13 mouse cellular contexts compared by ENCODE assay signal in genomic region chr3:82249968-82250795, GRCm38 (mm10).
DNase-seq lines count a peak whose midpoint lies in the region; ATAC-seq lines count a peak whose summit lies in the region.
"Had no signal": no experiment of that assay in that cellular context is flagged by ENCODE, and none has a peak within 500 bp of the region (broad histone marks: within the 10 kb centered on the region; RNA-seq: fewer than 3 reads in every experiment).

No protein-coding gene starts in this region.

- H3K9me3 ChIP-seq in hindbrain, embryonic 12.5 days (replicated peaks), result no peaks in the 10 kb centered on the region
- no peaks in the 10 kb centered on the region for H3K9me3 ChIP-seq in hindbrain, embryonic 11.5 days (ENCODE audit: control insufficient read depth, low read length)
- no peaks in the 10 kb centered on the region for H3K9me3 ChIP-seq in lung, embryonic 16.5 days (ENCODE audit: control insufficient read depth, low read length)
- H3K9me3 ChIP-seq in forebrain, embryonic 15.5 days, result no peaks in the 10 kb centered on the region
- no peaks in the 10 kb centered on the region for H3K9me3 ChIP-seq in neural tube, embryonic 15.5 days (replicated peaks)
- H3K9me3 ChIP-seq: limb, embryonic 13.5 days had no signal

- ATAC-seq in hindbrain, embryonic 12.5 days (ENCODE audit: low FRiP score), result 0 out of 2 replicates have a peak, but pooled peaks have one; percentile 38
- no peak for ATAC-seq in hindbrain, embryonic 11.5 days (ENCODE audit: low FRiP score)
- ATAC-seq in lung, embryonic 16.5 days (ENCODE audit: low read depth), result 0 out of 2 replicates have a peak, but pooled peaks have one; percentile 18
- peak; percentile 75 for ATAC-seq in forebrain, embryonic 15.5 days (replicated peaks)
- ATAC-seq in neural tube, embryonic 15.5 days (ENCODE audit: low FRiP score), result peak; percentile 82; the same call in 1 of the 2 replicates
- ATAC-seq: activated CD4-positive, CD25-positive, alpha-beta regulatory T cell, adult 4 months had no signal

- no peak overlapping the region for H3K9ac ChIP-seq in hindbrain, embryonic 12.5 days
- H3K9ac ChIP-seq in hindbrain, embryonic 11.5 days (ENCODE audit: low read depth, low read length), result no peak overlapping the region
- H3K9ac ChIP-seq in lung, embryonic 16.5 days (ENCODE audit: low read length), result no peak overlapping the region
- no peak overlapping the region for H3K9ac ChIP-seq in forebrain, embryonic 15.5 days (replicated peaks)
- no peak overlapping the region; the same call in 1 of the 2 replicates for H3K9ac ChIP-seq in neural tube, embryonic 15.5 days (replicated peaks)
- H3K9ac ChIP-seq: limb, embryonic 13.5 days had no signal

- H3K4me3 ChIP-seq in hindbrain, embryonic 12.5 days, result no peak overlapping the region
- H3K4me3 ChIP-seq in hindbrain, embryonic 11.5 days (ENCODE audit: low read depth, low read length), result no peak overlapping the region
- no peak overlapping the region for H3K4me3 ChIP-seq in lung, embryonic 16.5 days (ENCODE audit: low read length)
- H3K4me3 ChIP-seq in forebrain, embryonic 15.5 days, result no peak overlapping the region
- no peak overlapping the region for H3K4me3 ChIP-seq in neural tube, embryonic 15.5 days (replicated peaks)
- H3K4me3 ChIP-seq: limb, embryonic 13.5 days; myocyte had no signal

- H3K36me3 ChIP-seq in hindbrain, embryonic 12.5 days, result no peaks in the 10 kb centered on the region
- H3K36me3 ChIP-seq in hindbrain, embryonic 11.5 days (ENCODE audit: control insufficient read depth, insufficient read depth, low read length), result no peaks in the 10 kb centered on the region
- no peaks in the 10 kb centered on the region for H3K36me3 ChIP-seq in lung, embryonic 16.5 days (ENCODE audit: control insufficient read depth, insufficient read depth, low read length)
- no peaks in the 10 kb centered on the region for H3K36me3 ChIP-seq in forebrain, embryonic 15.5 days
- H3K36me3 ChIP-seq in neural tube, embryonic 15.5 days, result no peaks in the 10 kb centered on the region
- H3K36me3 ChIP-seq: limb, embryonic 13.5 days had no signal

- 60% methylated on average over 6 of the region's 6 CpGs for WGBS in hindbrain, embryonic 12.5 days
- WGBS in hindbrain, embryonic 11.5 days, result 59% methylated on average over 6 of the region's 6 CpGs
- 29% methylated on average over 6 of the region's 6 CpGs for WGBS in lung, embryonic 16.5 days
- 53% methylated on average over 6 of the region's 6 CpGs for WGBS in forebrain, embryonic 15.5 days
- WGBS in neural tube, embryonic 15.5 days, result 37% methylated on average over 6 of the region's 6 CpGs

- H3K27me3 ChIP-seq in hindbrain, embryonic 12.5 days, result no peaks in the 10 kb centered on the region
- H3K27me3 ChIP-seq in hindbrain, embryonic 11.5 days (ENCODE audit: control insufficient read depth, insufficient read depth, low read length), result no peaks in the 10 kb centered on the region
- H3K27me3 ChIP-seq in lung, embryonic 16.5 days (ENCODE audit: control insufficient read depth, insufficient read depth, low read depth, low read length), result no peaks in the 10 kb centered on the region
- no peaks in the 10 kb centered on the region for H3K27me3 ChIP-seq in forebrain, embryonic 15.5 days
- H3K27me3 ChIP-seq in neural tube, embryonic 15.5 days (replicated peaks), result no peaks in the 10 kb centered on the region
- H3K27me3 ChIP-seq: CH12.LX; limb, embryonic 13.5 days had no signal

- no peak overlapping the region for H3K4me2 ChIP-seq in hindbrain, embryonic 12.5 days (replicated peaks)
- no peak overlapping the region for H3K4me2 ChIP-seq in hindbrain, embryonic 11.5 days (replicated peaks; ENCODE audit: low read depth, low read length)
- no peak overlapping the region for H3K4me2 ChIP-seq in lung, embryonic 16.5 days (ENCODE audit: low read depth, low read length)
- H3K4me2 ChIP-seq in forebrain, embryonic 15.5 days (replicated peaks), result no peak overlapping the region
- H3K4me2 ChIP-seq in neural tube, embryonic 15.5 days, result peak overlapping the region; percentile 30
- H3K4me2 ChIP-seq: limb, embryonic 13.5 days had no signal

- no peak overlapping the region for H3K27ac ChIP-seq in hindbrain, embryonic 12.5 days
- H3K27ac ChIP-seq in hindbrain, embryonic 11.5 days (ENCODE audit: low read depth, low read length), result no peak overlapping the region
- peak overlapping the region; percentile 69 for H3K27ac ChIP-seq in lung, embryonic 16.5 days (ENCODE audit: low read length)
- peak overlapping the region; percentile 84 for H3K27ac ChIP-seq in forebrain, embryonic 15.5 days (replicated peaks)
- peak overlapping the region; percentile 72 for H3K27ac ChIP-seq in neural tube, embryonic 15.5 days (replicated peaks)
- H3K27ac ChIP-seq: limb, embryonic 13.5 days had no signal

- H3K4me1 ChIP-seq in hindbrain, embryonic 12.5 days, result peaks cover 3% of the 10 kb centered on the region; the same call in 1 of the 2 replicates
- no peaks in the 10 kb centered on the region for H3K4me1 ChIP-seq in hindbrain, embryonic 11.5 days (replicated peaks; ENCODE audit: control insufficient read depth, insufficient read depth, low read length)
- peaks cover 11% of the 10 kb centered on the region for H3K4me1 ChIP-seq in lung, embryonic 16.5 days (replicated peaks; ENCODE audit: control insufficient read depth, insufficient read depth, low read length)
- H3K4me1 ChIP-seq in forebrain, embryonic 15.5 days, result peaks cover 12% of the 10 kb centered on the region
- peaks cover 15% of the 10 kb centered on the region for H3K4me1 ChIP-seq in neural tube, embryonic 15.5 days

- no peak for DNase-seq in hindbrain, embryonic 11.5 days (ENCODE audit: low spot score)
- no peak for DNase-seq in lung, adult 18-20 months
- no peak for DNase-seq in T-cell, adult 2 months (ENCODE audit: low spot score)
- DNase-seq in gastrocnemius, postnatal 10 days, result no peak
- DNase-seq: cerebellum, adult 11 months had no signal

Comparison
In these comparisons a context has a peak if more than half of its experiments do, and no peak if none do; other contexts are left out.
1. H3K27ac ChIP-seq: peak in lung, embryonic 16.5 days (single experiment), forebrain, embryonic 15.5 days (single experiment) and neural tube, embryonic 15.5 days (single experiment); none in hindbrain, embryonic 12.5 days (single experiment) and hindbrain, embryonic 11.5 days (single experiment).